Mouse (Mus musculus): ENCODE data around the gene Plekhd1.
A peak's percentile ranks its signal among the peaks of the same experiment; 100 is the strongest.

Gene Plekhd1

GRCm38 (mm10) chr12:80699144-80699531 is 6.7 kb downstream of the Plekhd1 start:
- DNase-seq (ENCODE audit: low read depth), result no peak

GRCm38 (mm10) chr12:80701332-80701731 is 8.9 kb downstream of the Plekhd1 start:
- DNase-seq (ENCODE audit: low read depth), result no peak

- DNase-seq (ENCODE audit: low read depth), result no peak
Measured at GRCm38 (mm10) chr12:80706208-80706914, 14.0 kb downstream of the Plekhd1 start.

- DNase-seq (ENCODE audit: low read depth), result no peak
Measured at GRCm38 (mm10) chr12:80706915-80707604, 14.7 kb downstream of the Plekhd1 start.

- no peak for DNase-seq (ENCODE audit: low read depth)
Measured at GRCm38 (mm10) chr12:80715915-80716314, 23.5 kb downstream of the Plekhd1 start.

- DNase-seq (ENCODE audit: low read depth), result no peak
Measured at GRCm38 (mm10) chr12:80719141-80719540, 26.8 kb downstream of the Plekhd1 start.

- DNase-seq (ENCODE audit: low read depth), result no peak
Measured at GRCm38 (mm10) chr12:80720507-80720906, 28.1 kb downstream of the Plekhd1 start.

GRCm38 (mm10) chr12:80721458-80721857 is 29.1 kb downstream of the Plekhd1 start:
- no peak for DNase-seq (ENCODE audit: low read depth)

GRCm38 (mm10) chr12:80724853-80725559 is 32.6 kb downstream of the Plekhd1 start:
- peak; percentile 64 for DNase-seq (ENCODE audit: low read depth)

- no peak for DNase-seq (ENCODE audit: low read depth)
Measured at GRCm38 (mm10) chr12:80728207-80728606, 35.8 kb downstream of the Plekhd1 start.

GRCm38 (mm10) chr12:80728814-80729213 is 36.4 kb downstream of the Plekhd1 start:
- no peak for DNase-seq (ENCODE audit: low read depth)

GRCm38 (mm10) chr12:80729758-80730530 is 37.6 kb downstream of the Plekhd1 start:
- no peak for DNase-seq (ENCODE audit: low read depth)

- no peak for DNase-seq (ENCODE audit: low read depth)
Measured at GRCm38 (mm10) chr12:80730567-80730966, 38.2 kb downstream of the Plekhd1 start.

- DNase-seq (ENCODE audit: low read depth), result no peak
Measured at GRCm38 (mm10) chr12:80734526-80735470, 42.4 kb downstream of the Plekhd1 start.

- DNase-seq (ENCODE audit: low read depth), result no peak
Measured at GRCm38 (mm10) chr12:80736464-80737282, 44.3 kb downstream of the Plekhd1 start.

GRCm38 (mm10) chr12:80737283-80737600 is 44.9 kb downstream of the Plekhd1 start:
- DNase-seq (ENCODE audit: low read depth), result no peak

GRCm38 (mm10) chr12:80739482-80739881 is 47.1 kb downstream of the Plekhd1 start:
- DNase-seq (ENCODE audit: low read depth), result no peak

- DNase-seq (ENCODE audit: low read depth), result no peak
Measured at GRCm38 (mm10) chr12:80744614-80745013, 52.2 kb downstream of the Plekhd1 start.

- no peak for DNase-seq (ENCODE audit: low read depth)
Measured at GRCm38 (mm10) chr12:80746031-80746813, 53.8 kb downstream of the Plekhd1 start.

Measured in c-Kit-positive CD71-negative TER-119-negative erythroid progenitor cells, embryonic 14.5 days (primary cell).